Mouse (Mus musculus) myocyte (in vitro differentiated cells): ENCODE data around the gene Iglon5. TPM values are rescaled to one million over a fixed set of nuclear protein-coding genes. Genes with fewer than 3 reads are reported as not detected.

Source experiments
- H3K27me3 ChIP-seq: one replicate; pipeline ENCODE4 v1.6.1; 2011; ENCODE audit not compliant: control insufficient read depth, insufficient read depth, insufficient read length
- H3K36me3 ChIP-seq: one replicate; pipeline ENCODE4 v1.6.1; 2011; ENCODE audit not compliant: control insufficient read depth, insufficient read depth
- H3K4me2 ChIP-seq: one replicate; pipeline ENCODE4 v1.6.1; 2011; ENCODE audit warnings: low read depth, control low read depth
- H3K4me3 ChIP-seq: one replicate; pipeline ENCODE4 v1.5.1; 2011; ENCODE audit warnings: mild to moderate bottlenecking, control low read depth, moderate library complexity
- H3K79me2 ChIP-seq: one replicate; pipeline ENCODE4 v1.6.1; 2011; ENCODE audit not compliant: control insufficient read depth, insufficient read depth
- H3ac ChIP-seq: one replicate; pipeline ENCODE4 v1.6.1; 2011; ENCODE audit not compliant: control insufficient read depth, insufficient read length
- CEBPB ChIP-seq: IDR thresholded peaks from 2 replicates; pipeline ENCODE4 v1.6.1; 2011; ENCODE audit warnings: mild to moderate bottlenecking, moderate library complexity; ENCODE audit not compliant: poor library complexity, insufficient read depth, severe bottlenecking
- E2F4 ChIP-seq: IDR thresholded peaks from one replicate; pipeline ENCODE4 v1.6.1; 2011; ENCODE audit warnings: mild to moderate bottlenecking, control low read depth, moderate library complexity; ENCODE audit not compliant: insufficient read depth
- MAX ChIP-seq: IDR thresholded peaks from one replicate; pipeline ENCODE4 v1.6.1; 2011; ENCODE audit warnings: low read depth, mild to moderate bottlenecking, control low read depth
- MYOD1 ChIP-seq, 3 experiments: IDR thresholded peaks; one replicate each; pipeline ENCODE4 v1.6.1; 2011; ENCODE audit warnings: control low read depth in 2 of 3, low read depth in 2 of 3, mild to moderate bottlenecking in 2 of 3, moderate library complexity in 1 of 3; ENCODE audit not compliant: insufficient read length in 2 of 3, control insufficient read depth in 1 of 3
- MYOG ChIP-seq, 3 experiments: IDR thresholded peaks; one replicate each; pipeline ENCODE4 v1.6.1; 2011; ENCODE audit warnings: control low read depth in 2 of 3, low read depth in 2 of 3, mild to moderate bottlenecking in 2 of 3; ENCODE audit not compliant: insufficient read length in 2 of 3, control insufficient read depth in 1 of 3, insufficient read depth in 1 of 3
- POLR2A ChIP-seq: IDR thresholded peaks from one replicate; pipeline ENCODE4 v1.6.1; 2011; ENCODE audit warnings: low read depth, mild to moderate bottlenecking, control low read depth, moderate library complexity; ENCODE audit not compliant: insufficient read length
- POLR2AphosphoS2 ChIP-seq: IDR thresholded peaks from one replicate; pipeline ENCODE4 v1.6.1; 2011; ENCODE audit warnings: low read depth, control low read depth; ENCODE audit not compliant: insufficient read length
- REST ChIP-seq: IDR thresholded peaks from one replicate; pipeline ENCODE4 v1.6.1; 2011; ENCODE audit warnings: mild to moderate bottlenecking, control low read depth, moderate library complexity; ENCODE audit not compliant: insufficient read depth, insufficient read length
- SRF ChIP-seq: IDR thresholded peaks from one replicate; pipeline ENCODE4 v1.6.1; 2011; ENCODE audit warnings: low read depth; ENCODE audit not compliant: control insufficient read depth, insufficient read length
- TCF12 ChIP-seq: IDR thresholded peaks from one replicate; pipeline ENCODE4 v1.6.1; 2011; ENCODE audit warnings: mild to moderate bottlenecking, control low read depth; ENCODE audit not compliant: poor library complexity, insufficient read depth, severe bottlenecking
- TCF3 ChIP-seq: IDR thresholded peaks from one replicate; pipeline ENCODE4 v1.6.1; 2011; ENCODE audit warnings: low read depth, control low read depth; ENCODE audit not compliant: insufficient read length
- USF1 ChIP-seq: IDR thresholded peaks from one replicate; pipeline ENCODE4 v1.6.1; 2011; ENCODE audit warnings: low read depth, mild to moderate bottlenecking, control low read depth, moderate library complexity
- polyA plus RNA-seq: library from polyadenylated mRNA; unstranded; fragments of >200 nt; fragmentation: generic; extraction: Trizol; gene quantifications from one replicate; pipeline ENCODE4 v1.2.1, GENCODE M21; 2012; ENCODE audit warnings: missing spikeins

Iglon5 gene
- polyA plus RNA-seq, 1 experiment = 4.9 TPM

- Histone ChIP-seq H3K79me2 (no peaks in the 10 kb centered on the region), H3K27me3 (no peaks in the 10 kb centered on the region), H3K36me3 (no peaks in the 10 kb centered on the region), H3ac (no peak overlapping the region), H3K4me2 (no peak overlapping the region), H3K4me3 (no peak overlapping the region)
- no peak for TF ChIP-seq POLR2AphosphoS2
- no peak for TF ChIP-seq TCF3
- TF ChIP-seq CEBPB = no peak
- no peak for TF ChIP-seq REST
- no peak for TF ChIP-seq E2F4
- no peak for TF ChIP-seq USF1
Observed at GRCm38 (mm10) chr7:43522776-43523175, 32.9 kb upstream of the Iglon5 start.

GRCm38 (mm10) chr7:43518341-43518740, 28.5 kb upstream of the Iglon5 start:
- H3ac ChIP-seq = no peak overlapping the region
- H3K79me2 ChIP-seq = no peaks in the 10 kb centered on the region
- H3K4me2 ChIP-seq = no peak overlapping the region
- TF ChIP-seq POLR2A (no peak), SRF (no peak), TCF3 (no peak), E2F4 (no peak), REST (no peak), POLR2AphosphoS2 (no peak), CEBPB (no peak), MAX (no peak), MYOG (IDR thresholded peaks at IDR 0.05; ENCODE audit: control insufficient read depth in 1 of 3, insufficient read depth in 1 of 3, insufficient read length in 2 of 3, low read depth in 2 of 3) (no peak), USF1 (no peak), MYOD1 (IDR thresholded peaks at IDR 0.05; ENCODE audit: control insufficient read depth in 1 of 3, insufficient read length in 2 of 3, low read depth in 2 of 3) (no peak), TCF12 (no peak)
- H3K36me3 ChIP-seq = no peaks in the 10 kb centered on the region
- H3K27me3 ChIP-seq = no peaks in the 10 kb centered on the region
- no peak overlapping the region for H3K4me3 ChIP-seq

GRCm38 (mm10) chr7:43515076-43515475, 25.2 kb upstream of the Iglon5 start:
- TF ChIP-seq MYOD1 (IDR thresholded peaks at IDR 0.05; ENCODE audit: control insufficient read depth in 1 of 3, insufficient read length in 2 of 3, low read depth in 2 of 3) = no peak
- TF ChIP-seq POLR2AphosphoS2 = no peak
- TF ChIP-seq MAX = no peak
- TF ChIP-seq REST = no peak
- TF ChIP-seq USF1 = no peak
- TF ChIP-seq E2F4 = no peak
- TF ChIP-seq TCF12 = no peak
- no peak for TF ChIP-seq CEBPB
- TF ChIP-seq TCF3 = no peak
- no peak for TF ChIP-seq POLR2A
- no peak for TF ChIP-seq SRF
- no peak for TF ChIP-seq MYOG (IDR thresholded peaks at IDR 0.05; ENCODE audit: control insufficient read depth in 1 of 3, insufficient read depth in 1 of 3, insufficient read length in 2 of 3, low read depth in 2 of 3)
- Histone ChIP-seq H3K27me3 (no peaks in the 10 kb centered on the region), H3K4me2 (no peak overlapping the region), H3ac (no peak overlapping the region), H3K4me3 (no peak overlapping the region), H3K36me3 (no peaks in the 10 kb centered on the region), H3K79me2 (no peaks in the 10 kb centered on the region)

GRCm38 (mm10) chr7:43512519-43512918, 22.6 kb upstream of the Iglon5 start:
- no peak for TF ChIP-seq USF1
- peak; percentile 19 to 73 (median 67) for TF ChIP-seq MYOD1 (IDR thresholded peaks at IDR 0.05; ENCODE audit: control insufficient read depth in 1 of 3, insufficient read length in 2 of 3, low read depth in 2 of 3)
- TF ChIP-seq REST = no peak
- TF ChIP-seq MAX = no peak
- no peaks in the 10 kb centered on the region for H3K36me3 ChIP-seq
- H3K79me2 ChIP-seq = no peaks in the 10 kb centered on the region
- no peak overlapping the region for H3ac ChIP-seq
- H3K4me2 ChIP-seq = no peak overlapping the region
- H3K4me3 ChIP-seq = no peak overlapping the region
- H3K27me3 ChIP-seq = peaks cover 6% of the 10 kb centered on the region

- Histone ChIP-seq H3K27me3 (peaks cover 6% of the 10 kb centered on the region), H3K4me2 (no peak overlapping the region), H3K36me3 (no peaks in the 10 kb centered on the region), H3K79me2 (no peaks in the 10 kb centered on the region), H3K4me3 (no peak overlapping the region), H3ac (no peak overlapping the region)
- TF ChIP-seq POLR2A = no peak
- no peak for TF ChIP-seq SRF
- TF ChIP-seq MYOG (IDR thresholded peaks at IDR 0.05; ENCODE audit: control insufficient read depth in 1 of 3, insufficient read depth in 1 of 3, insufficient read length in 2 of 3, low read depth in 2 of 3) = no peak
- TF ChIP-seq TCF12 = no peak
- TF ChIP-seq TCF3 = no peak
- no peak for TF ChIP-seq CEBPB
- TF ChIP-seq POLR2AphosphoS2 = no peak
- no peak for TF ChIP-seq E2F4
- no peak for TF ChIP-seq MAX
- no peak for TF ChIP-seq MYOD1 (IDR thresholded peaks at IDR 0.05; ENCODE audit: control insufficient read depth in 1 of 3, insufficient read length in 2 of 3, low read depth in 2 of 3)
- no peak for TF ChIP-seq REST
- no peak for TF ChIP-seq USF1
Observed at GRCm38 (mm10) chr7:43511707-43512478, 22.0 kb upstream of the Iglon5 start.
